Mouse (Mus musculus): ENCODE results near the gene Aox4. TPM values are rescaled to one million over a fixed set of nuclear protein-coding genes. Genes with fewer than 3 reads are reported as not detected.

Aox4 gene
- polyA plus RNA-seq, 1 experiment from 2014 or later, result 0.18 TPM

DNA sequence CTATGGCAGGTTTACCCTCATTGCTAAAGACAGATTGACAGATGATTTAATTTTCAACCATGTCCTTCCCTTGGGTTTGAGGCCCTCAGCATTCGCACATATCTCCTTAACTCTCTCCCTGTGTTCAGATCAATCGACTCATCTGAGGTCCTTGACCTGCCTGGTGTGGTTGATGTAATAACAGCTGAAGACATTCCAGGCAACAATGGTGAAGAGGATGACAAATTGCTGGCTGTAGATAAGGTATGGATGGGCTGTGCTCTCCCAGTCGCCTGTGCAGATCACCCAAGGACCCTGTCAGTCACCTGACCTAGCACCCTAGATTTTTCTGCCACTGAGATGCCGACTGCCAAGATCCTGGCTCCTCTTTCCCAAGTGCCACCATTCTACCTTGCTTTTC, 99.7 kb downstream of the Aox4 start:
- Histone ChIP-seq H3K9ac (no peak overlapping the region), H3K27ac (no peak overlapping the region), H3K36me3 (no peaks in the 10 kb centered on the region), H3K4me2 (no peak overlapping the region), H3K4me3 (no peak overlapping the region), H3K4me1 (replicated peaks) (no peaks in the 10 kb centered on the region), H3K27me3 (no peaks in the 10 kb centered on the region), H3K9me3 (no peaks in the 10 kb centered on the region)
- no peak for ATAC-seq (ENCODE audit: low FRiP score)
- 78% methylated on average over 4 of the region's 4 CpGs for WGBS

DNA sequence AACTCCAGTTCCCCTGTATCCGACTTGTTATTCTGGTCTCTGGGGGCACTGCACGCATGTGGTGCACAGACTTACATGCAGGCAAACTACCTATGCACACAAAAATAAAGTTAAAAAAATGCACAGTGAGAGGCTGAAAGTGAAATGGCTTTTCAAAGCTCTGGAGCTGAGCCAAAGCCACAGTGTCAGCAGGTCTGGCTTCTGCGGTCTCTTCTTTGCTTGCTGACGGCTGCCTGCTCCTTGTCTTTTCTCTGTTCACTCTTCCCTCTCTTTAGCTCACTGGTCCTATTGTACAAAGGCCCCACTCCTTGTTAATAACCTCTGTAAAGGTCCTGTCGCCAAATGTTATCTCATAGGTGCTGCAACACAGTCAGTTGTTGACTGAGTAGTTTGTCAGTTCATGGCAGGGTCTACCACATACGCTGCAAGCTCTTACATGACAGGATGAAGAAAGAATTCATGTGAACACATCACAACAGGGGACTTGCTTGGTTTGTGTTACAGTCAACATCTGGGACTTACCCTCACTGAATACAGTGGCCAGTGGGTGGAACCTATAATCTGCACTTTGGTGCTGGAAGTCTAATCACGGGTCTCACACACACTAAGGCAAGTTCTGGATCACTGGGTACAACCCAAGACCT, 101.1 kb downstream of the Aox4 start:
- no peaks in the 10 kb centered on the region for H3K27me3 ChIP-seq
- no peak overlapping the region for H3K4me2 ChIP-seq
- H3K4me1 ChIP-seq (replicated peaks), result no peaks in the 10 kb centered on the region
- no peak overlapping the region for H3K9ac ChIP-seq
- no peak overlapping the region for H3K27ac ChIP-seq
- no peaks in the 10 kb centered on the region for H3K9me3 ChIP-seq
- H3K36me3 ChIP-seq, result no peaks in the 10 kb centered on the region
- 83% methylated on average over 7 of the region's 7 CpGs for WGBS
- no peak overlapping the region for H3K4me3 ChIP-seq
- no peak for ATAC-seq (ENCODE audit: low FRiP score)

DNA sequence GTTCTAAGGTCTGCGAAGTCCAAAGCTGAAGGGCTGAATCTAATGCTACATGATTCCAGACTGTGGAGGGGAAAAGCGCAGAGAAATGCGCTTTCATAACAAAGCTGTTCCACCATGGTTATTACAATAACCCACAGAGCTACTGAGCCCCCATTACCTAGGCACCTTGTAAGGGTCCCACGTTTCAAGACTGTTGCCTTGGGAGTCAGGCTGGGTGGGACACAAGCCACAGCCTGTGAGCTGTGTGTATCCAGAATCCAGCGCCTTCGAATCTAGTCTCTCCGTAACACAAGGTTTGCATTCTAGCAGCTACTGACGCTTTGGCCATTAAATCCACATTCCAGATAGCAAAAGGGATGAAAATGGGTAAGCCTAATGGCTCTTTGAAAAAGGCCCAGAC, 103.0 kb downstream of the Aox4 start:
- Histone ChIP-seq H3K9me3 (no peaks in the 10 kb centered on the region), H3K27ac (no peak overlapping the region), H3K27me3 (no peaks in the 10 kb centered on the region), H3K4me3 (no peak overlapping the region), H3K4me2 (no peak overlapping the region), H3K9ac (no peak overlapping the region), H3K36me3 (no peaks in the 10 kb centered on the region), H3K4me1 (replicated peaks) (no peaks in the 10 kb centered on the region)
- WGBS, result 90% methylated on average over 8 of the region's 8 CpGs
- no peak for ATAC-seq (ENCODE audit: low FRiP score)

DNA sequence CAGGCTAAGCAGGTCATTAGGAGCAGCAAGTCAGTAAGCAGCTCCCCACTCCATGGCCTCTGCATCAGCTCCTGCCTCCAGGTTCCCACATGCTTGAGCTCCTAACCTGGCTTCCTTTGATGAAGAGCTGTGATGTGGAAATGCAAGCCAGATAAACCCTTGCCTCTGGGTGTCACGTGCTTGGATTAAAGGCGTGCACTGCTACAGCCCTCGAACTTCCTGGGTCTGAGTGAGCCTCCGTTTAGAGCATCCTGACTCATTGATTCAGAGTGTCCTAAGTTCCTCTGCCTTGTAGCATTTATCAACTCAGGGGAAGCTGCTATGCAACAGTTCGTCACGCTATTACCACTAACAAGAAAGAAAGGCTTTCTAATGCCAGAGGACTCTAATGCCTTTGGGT, 105.3 kb downstream of the Aox4 start:
- Histone ChIP-seq H3K4me1 (replicated peaks) (no peaks in the 10 kb centered on the region), H3K4me3 (no peak overlapping the region), H3K4me2 (no peak overlapping the region), H3K27me3 (no peaks in the 10 kb centered on the region), H3K9ac (no peak overlapping the region), H3K9me3 (no peaks in the 10 kb centered on the region), H3K27ac (no peak overlapping the region), H3K36me3 (no peaks in the 10 kb centered on the region)
- no peak for ATAC-seq (ENCODE audit: low FRiP score)
- 80% methylated on average over 6 of the region's 6 CpGs for WGBS

Other genes with a start within 250 kb of the Aox4 start
- 4.3 and 5.6 TPM in 2 replicates for gene Sgo2a, start 214.4 kb upstream of the Aox4 start, polyA plus RNA-seq (2015; fragmentation: Nextera tagmentation; extraction: Ambion mirVana)
- gene Kctd18, start 191.4 kb upstream of the Aox4 start, polyA plus RNA-seq (2015; fragmentation: Nextera tagmentation; extraction: Ambion mirVana), result 23.1 and 26.2 TPM in 2 replicates
- gene Aox1, start 180.5 kb upstream of the Aox4 start, polyA plus RNA-seq (2015; fragmentation: Nextera tagmentation; extraction: Ambion mirVana), result 0.21 and 0.29 TPM in 2 replicates
- gene Aox3, start 97.3 kb upstream of the Aox4 start, polyA plus RNA-seq (2015; fragmentation: Nextera tagmentation; extraction: Ambion mirVana), result 0.04 and 0.23 TPM in 2 replicates
- gene Aox2, start 67.9 kb downstream of the Aox4 start, polyA plus RNA-seq (2015; fragmentation: Nextera tagmentation; extraction: Ambion mirVana), result 0.05 TPM in 2 replicates
- 384 and 399 TPM in 2 replicates for gene Bzw1, start 182.5 kb downstream of the Aox4 start, polyA plus RNA-seq (2015; fragmentation: Nextera tagmentation; extraction: Ambion mirVana)
- 174 and 180 TPM in 2 replicates for gene Clk1, start 213.7 kb downstream of the Aox4 start, polyA plus RNA-seq (2015; fragmentation: Nextera tagmentation; extraction: Ambion mirVana)
- 53.7 and 58.9 TPM in 2 replicates for gene Nif3l1, start 234.8 kb downstream of the Aox4 start, polyA plus RNA-seq (2015; fragmentation: Nextera tagmentation; extraction: Ambion mirVana)
- 52.9 and 53.6 TPM in 2 replicates for gene Ppil3, start 235.1 kb downstream of the Aox4 start, polyA plus RNA-seq (2015; fragmentation: Nextera tagmentation; extraction: Ambion mirVana)

Measured in hindbrain, embryonic 13.5 days (tissue).